Mouse (Mus musculus) CD4-positive, CD25-positive, alpha-beta regulatory T cell (primary cell): ENCODE data around the gene Tex36. TPM values are rescaled to one million over a fixed set of nuclear protein-coding genes. Genes with fewer than 3 reads are reported as not detected.

ENCODE experiments used
- polyA plus RNA-seq: library from polyadenylated mRNA; unstranded; fragments of 100-300 nt; shearing (Covaris generic); gene quantifications from one replicate; pipeline ENCODE4 v1.2.1, GENCODE M21; 2017

The Tex36 gene
- polyA plus RNA-seq: not detected

GRCm38 (mm10) chr7:133602058-133602457 is at the start of gene Tex36:
Tex36 (minus strand) TSS chr7:133602158.

GRCm38 (mm10) chr7:133637361-133638305 is 35.7 kb upstream of the Tex36 start, which contains the start of gene Edrf1:
Edrf1 (plus strand) TSS chr7:133637543.

Other genes starting within 250 kb of the Tex36 start
- 30.7 TPM for gene Edrf1, start 35.4 kb upstream of the Tex36 start, polyA plus RNA-seq
- gene Mmp21, start 77.9 kb upstream of the Tex36 start, polyA plus RNA-seq: 0.25 TPM
- gene Bccip, start 107.2 kb upstream of the Tex36 start, polyA plus RNA-seq: 171 TPM
- 41.1 TPM for gene Uros, start 107.9 kb upstream of the Tex36 start, polyA plus RNA-seq
- gene Fank1, start 174.7 kb upstream of the Tex36 start, polyA plus RNA-seq: not detected
- gene Dhx32, start 180.6 kb upstream of the Tex36 start, polyA plus RNA-seq: 26.1 TPM